Mouse (Mus musculus): ENCODE data around the gene Cep97.
"Not testable (repeated sequence)": the region's sequence is repeated elsewhere in the genome, so short reads cannot be mapped to it uniquely, and the experiment has no call there.

The Cep97 gene

GRCm38 (mm10) chr16:55891346-55891745 lies 43.3 kb downstream of the Cep97 start:
- DNase-seq (ENCODE audit: extremely low read depth, low read depth), result no peak

- DNase-seq (ENCODE audit: extremely low read depth, low read depth), result no peak
Observed at GRCm38 (mm10) chr16:55890346-55891136, 44.1 kb downstream of the Cep97 start.

DNA sequence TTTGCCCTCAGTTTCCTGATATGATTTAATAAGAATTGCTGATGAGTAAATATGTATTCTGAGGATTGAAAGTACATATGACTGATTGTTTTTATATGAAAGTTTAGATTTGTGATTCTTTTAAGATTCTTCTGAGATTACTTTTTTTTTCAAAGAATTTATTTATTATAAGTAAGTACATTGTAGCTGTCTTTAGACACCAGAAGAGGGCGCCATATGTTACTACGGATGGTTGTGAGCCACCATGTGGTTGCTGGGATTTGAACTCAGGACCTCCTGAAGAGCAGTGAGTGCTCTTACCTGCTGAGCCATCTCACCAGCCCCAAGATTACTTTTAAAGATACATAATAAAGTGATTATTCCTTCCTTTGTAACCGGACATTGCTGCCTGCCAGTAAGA lies 45.2 kb downstream of the Cep97 start:
- DNase-seq (ENCODE audit: extremely low read depth, low read depth), result no peak

- DNase-seq (ENCODE audit: extremely low read depth, low read depth), result no peak
Observed at GRCm38 (mm10) chr16:55888584-55888960, 46.1 kb downstream of the Cep97 start.

GRCm38 (mm10) chr16:55887814-55888583 lies 46.7 kb downstream of the Cep97 start:
- DNase-seq (ENCODE audit: extremely low read depth, low read depth), result no peak

GRCm38 (mm10) chr16:55884246-55884645 lies 50.4 kb downstream of the Cep97 start:
- DNase-seq (ENCODE audit: extremely low read depth, low read depth), result no peak

DNA sequence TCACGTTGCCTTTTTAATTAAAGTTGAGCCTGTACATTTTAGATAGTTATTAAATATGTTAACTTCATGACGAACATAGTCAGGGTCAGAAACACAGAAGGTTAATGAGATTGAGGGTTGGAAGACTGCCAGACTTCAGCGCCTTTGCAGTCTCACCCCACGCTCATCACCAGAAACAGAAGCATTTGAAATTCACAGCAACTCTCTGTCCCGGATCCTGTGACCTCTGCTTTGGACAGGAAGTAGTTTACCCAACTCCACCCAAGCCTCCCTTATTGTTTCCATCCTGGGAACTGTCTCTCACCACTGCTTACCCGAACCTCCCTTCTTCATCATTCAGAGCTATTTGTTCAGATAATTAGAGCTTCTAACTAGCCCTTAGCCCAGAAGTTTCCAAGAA lies 58.6 kb downstream of the Cep97 start:
- no peak for DNase-seq (ENCODE audit: extremely low read depth, low read depth)

DNA sequence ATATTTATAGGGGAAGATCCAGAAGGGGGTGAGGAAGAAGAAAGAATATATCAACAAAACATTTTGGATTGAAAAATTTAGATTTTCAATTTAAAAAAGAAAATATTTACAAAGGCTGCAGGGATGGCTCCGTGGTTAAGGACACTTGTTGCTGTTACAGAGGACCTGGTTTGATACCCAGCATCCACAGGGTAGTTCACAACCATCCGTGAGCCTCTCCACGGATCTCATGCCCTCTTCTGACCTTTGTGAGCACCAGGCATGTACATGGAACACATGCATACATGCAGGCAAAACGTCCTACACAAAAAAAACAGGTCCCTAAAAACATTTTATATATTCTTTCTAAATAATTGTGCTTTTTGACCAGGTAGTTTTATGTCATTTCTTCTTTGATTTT lies 70.8 kb downstream of the Cep97 start:
- no peak for DNase-seq (ENCODE audit: extremely low read depth, low read depth)

DNA sequence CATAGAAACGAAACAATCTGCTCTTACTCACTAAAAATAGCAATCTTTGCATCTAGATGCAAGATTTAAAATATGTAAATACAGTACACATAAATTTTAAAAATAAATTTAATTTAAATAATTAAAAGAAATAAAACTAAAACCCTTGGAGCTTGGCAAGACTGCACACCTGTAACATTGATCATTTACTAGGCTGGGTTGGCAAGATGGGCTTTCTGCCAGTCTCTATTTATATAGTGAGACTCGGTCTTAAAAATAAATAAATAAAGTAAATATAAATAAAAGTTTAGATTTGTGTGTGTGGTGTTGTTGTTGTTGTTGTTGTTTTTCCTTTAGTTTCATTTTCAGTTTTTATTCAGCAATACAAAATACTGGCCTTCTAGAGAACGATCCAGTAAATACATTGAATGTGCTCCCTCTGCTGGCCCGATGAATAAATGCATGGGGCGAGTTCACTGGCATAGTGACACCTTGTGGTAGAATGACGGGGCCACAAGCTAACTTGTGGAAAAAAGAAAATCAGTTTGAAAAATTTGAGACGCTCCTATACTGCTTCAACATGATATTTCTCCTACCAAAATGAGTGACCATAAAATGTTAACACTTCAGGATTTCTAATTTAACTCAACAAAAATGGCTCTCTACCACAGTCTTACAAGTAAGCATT lies 71.4 kb downstream of the Cep97 start:
- DNase-seq (ENCODE audit: extremely low read depth, low read depth), result peak; percentile 68

DNA sequence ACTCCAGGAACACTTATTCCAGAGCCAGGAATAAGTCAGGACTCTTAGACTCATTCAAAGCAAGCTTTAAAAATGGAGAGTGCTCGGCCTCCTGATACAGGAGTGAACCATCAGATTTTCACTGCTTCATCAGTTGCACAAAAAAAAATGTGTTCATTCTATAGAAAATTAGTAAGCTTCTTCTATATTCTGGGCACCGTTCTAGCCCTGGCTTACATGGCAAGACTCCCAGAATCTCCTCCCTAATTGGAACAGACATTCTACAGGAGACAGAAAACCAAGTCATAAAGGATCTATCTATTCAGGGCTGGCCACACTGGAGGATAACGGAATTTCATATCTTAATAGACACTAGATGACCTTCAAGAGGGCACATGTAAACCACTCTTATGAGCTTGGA lies 73.6 kb downstream of the Cep97 start:
- no peak for DNase-seq (ENCODE audit: extremely low read depth, low read depth)

DNA sequence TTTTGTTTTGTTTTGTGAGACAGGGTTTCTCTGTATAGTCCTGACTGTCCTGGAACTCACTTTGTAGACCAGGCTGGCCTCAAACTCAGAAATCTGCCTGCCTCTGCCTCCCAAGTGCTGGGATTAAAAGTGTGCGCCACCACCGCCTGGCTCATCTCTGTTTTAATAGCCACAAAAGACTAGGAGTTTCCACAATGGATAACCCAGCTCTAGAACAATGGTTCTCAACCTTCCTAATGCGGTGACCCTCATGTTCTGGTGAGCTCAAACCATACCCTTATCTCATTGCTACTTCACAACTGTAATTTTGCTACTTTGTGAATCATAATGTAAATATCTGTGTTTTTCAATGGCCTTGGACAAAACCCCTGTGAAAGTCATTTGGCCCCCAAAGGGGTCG lies 75.2 kb downstream of the Cep97 start:
- not testable (repeated sequence) for DNase-seq (ENCODE audit: extremely low read depth, low read depth)

GRCm38 (mm10) chr16:55858465-55858864 lies 76.2 kb downstream of the Cep97 start:
- DNase-seq (ENCODE audit: extremely low read depth, low read depth), result no peak

GRCm38 (mm10) chr16:55852943-55853727 lies 81.5 kb downstream of the Cep97 start:
- DNase-seq (ENCODE audit: extremely low read depth, low read depth), result peak; percentile 47

DNA sequence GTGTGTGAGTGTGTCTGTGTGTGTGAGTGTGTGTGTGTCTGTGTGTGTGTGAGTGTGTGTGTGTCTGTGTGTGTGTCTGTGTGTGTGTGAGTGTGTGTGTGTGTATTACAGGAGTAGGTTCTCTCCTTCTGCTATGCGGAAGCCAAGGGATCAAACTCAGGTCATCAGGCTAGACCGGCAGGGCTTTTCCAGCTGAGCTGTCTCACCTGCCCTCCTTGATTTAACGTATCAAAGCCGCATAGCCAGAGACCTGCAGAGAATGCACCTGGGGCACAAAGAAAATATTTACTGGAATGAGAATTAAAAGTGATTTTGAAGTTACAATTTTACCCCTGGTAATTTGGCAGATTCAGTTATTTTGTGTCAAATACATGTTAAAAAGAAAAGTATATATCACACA lies 82.1 kb downstream of the Cep97 start:
- no peak for DNase-seq (ENCODE audit: extremely low read depth, low read depth)

GRCm38 (mm10) chr16:55850485-55850884 lies 84.2 kb downstream of the Cep97 start:
- no peak for DNase-seq (ENCODE audit: extremely low read depth, low read depth)

All from MEL-GATA-1-ER (cell line).